Mouse (Mus musculus) megakaryocyte progenitor cell, adult 5-6 weeks (primary cell): ENCODE measurements around the gene Gm37240. TPM values are rescaled to one million over a fixed set of nuclear protein-coding genes. Genes with fewer than 3 reads are reported as not detected.
A peak's percentile ranks its signal among the peaks of the same experiment; 100 is the strongest.
"Not testable (repeated sequence)": the region's sequence is repeated elsewhere in the genome, so short reads cannot be mapped to it uniquely, and the experiment has no call there.

Experiments
- ATAC-seq: replicated peaks from 2 replicates; pipeline ENCODE4 v1.8.0; 2016; ENCODE audit warnings: mild to moderate bottlenecking, moderate TSS enrichment, inconsistent platforms; ENCODE audit not compliant: poor library complexity
- total RNA-seq, 2 experiments: library from RNA; stranded (forward) in 1 of 2; stranded (reverse) in 1 of 2; fragments of 157-497, 149-512 nt in 1 of 2; fragments of 200-1000 nt in 1 of 2; gene quantifications; 2 replicates each; pipeline versions ENCODE4 v1.2.3 to v1.2.4; 2015 to 2017

The Gm37240 gene
- total RNA-seq, 2 experiments from 2014 or later, result not detected

GRCm38 (mm10) chr3:84597996-84598734 is 1289.2 kb downstream of the Gm37240 start:
- peak; percentile 97 for ATAC-seq

GRCm38 (mm10) chr3:84595677-84596234 is 1291.6 kb downstream of the Gm37240 start:
- no peak for ATAC-seq

DNA sequence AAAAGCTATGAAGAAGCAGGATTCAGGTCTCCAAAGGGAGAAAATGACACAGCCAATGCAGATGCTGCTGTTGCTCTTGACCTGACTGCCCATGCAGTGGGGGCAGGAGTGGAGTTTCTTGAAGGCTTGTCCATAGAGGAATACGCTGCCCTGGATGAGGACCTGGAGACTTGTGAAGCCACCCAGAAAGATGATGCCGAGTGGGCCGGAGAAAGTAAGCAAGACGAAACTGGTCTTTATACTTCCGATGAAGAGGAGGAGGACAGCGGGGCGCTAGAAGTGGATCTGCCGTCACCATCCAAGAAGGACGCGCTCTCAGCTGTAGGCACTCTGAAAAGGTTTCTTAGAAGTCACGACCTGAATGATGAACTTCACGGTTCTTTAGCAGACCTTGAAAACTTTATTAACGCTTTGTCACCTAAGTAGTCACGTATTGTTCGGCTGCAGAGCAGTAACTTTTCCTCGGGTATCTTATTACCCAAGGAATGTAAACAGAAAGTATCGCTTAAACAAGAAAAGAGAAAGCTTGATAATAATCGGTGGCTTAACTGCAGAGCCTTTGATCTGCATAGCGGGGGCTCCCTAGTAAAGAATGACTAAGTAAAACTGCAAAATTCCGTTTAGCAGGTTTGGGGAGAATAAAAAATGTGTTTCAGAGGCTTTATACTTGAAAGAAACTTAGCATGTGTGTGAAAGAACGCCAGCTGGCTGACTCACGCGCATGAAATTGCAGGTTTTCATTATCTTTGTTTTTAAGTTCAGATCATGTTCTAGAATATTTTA is 1292.2 kb downstream of the Gm37240 start:
- ATAC-seq, result no peak

- ATAC-seq, result no peak
These were observed 1294.0 kb downstream of the Gm37240 start, which contains the start of gene Tigd4 for GRCm38 (mm10) chr3:84593274-84593673. TSS of gene Tigd4 (plus strand) at chr3:84593574.

DNA sequence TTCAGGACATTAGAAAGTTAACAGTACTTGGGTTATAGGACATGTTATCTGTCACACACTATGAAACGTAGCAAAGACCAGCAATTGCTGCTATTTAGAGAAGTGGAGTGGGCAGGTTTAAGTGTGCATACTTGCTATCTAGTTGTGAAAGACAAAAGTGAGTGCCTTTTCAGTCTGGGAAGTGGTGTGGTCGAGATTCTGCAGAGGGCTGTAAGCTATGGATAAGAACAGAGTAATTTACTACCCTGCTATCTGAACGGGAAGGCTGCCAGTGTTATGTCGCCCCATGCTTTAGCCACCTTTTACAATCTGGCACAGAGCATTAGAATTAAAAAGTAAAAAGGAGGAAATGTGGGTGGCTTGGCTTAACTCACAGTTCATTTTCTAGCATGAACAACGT is 1300.6 kb downstream of the Gm37240 start:
- peak; percentile 76 for ATAC-seq

DNA sequence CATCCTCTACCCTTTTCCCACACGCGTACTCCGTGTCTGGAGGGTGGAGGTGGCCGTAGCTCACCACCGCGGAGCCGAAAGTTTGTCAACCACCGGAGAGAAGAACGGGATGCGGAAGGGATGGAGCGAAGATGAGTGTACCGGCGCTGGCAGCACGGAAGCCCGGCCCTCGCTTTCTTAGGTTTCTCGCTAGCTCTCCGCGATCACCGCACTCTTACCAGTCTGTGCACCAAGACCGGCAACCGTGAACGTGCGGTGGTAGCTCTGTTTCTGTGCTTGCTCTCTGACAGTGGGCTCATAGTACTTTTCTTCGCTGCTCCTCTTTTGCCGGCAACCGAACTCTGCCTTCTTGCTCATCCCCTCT is 1304.4 kb downstream of the Gm37240 start:
- ATAC-seq, result no peak

DNA sequence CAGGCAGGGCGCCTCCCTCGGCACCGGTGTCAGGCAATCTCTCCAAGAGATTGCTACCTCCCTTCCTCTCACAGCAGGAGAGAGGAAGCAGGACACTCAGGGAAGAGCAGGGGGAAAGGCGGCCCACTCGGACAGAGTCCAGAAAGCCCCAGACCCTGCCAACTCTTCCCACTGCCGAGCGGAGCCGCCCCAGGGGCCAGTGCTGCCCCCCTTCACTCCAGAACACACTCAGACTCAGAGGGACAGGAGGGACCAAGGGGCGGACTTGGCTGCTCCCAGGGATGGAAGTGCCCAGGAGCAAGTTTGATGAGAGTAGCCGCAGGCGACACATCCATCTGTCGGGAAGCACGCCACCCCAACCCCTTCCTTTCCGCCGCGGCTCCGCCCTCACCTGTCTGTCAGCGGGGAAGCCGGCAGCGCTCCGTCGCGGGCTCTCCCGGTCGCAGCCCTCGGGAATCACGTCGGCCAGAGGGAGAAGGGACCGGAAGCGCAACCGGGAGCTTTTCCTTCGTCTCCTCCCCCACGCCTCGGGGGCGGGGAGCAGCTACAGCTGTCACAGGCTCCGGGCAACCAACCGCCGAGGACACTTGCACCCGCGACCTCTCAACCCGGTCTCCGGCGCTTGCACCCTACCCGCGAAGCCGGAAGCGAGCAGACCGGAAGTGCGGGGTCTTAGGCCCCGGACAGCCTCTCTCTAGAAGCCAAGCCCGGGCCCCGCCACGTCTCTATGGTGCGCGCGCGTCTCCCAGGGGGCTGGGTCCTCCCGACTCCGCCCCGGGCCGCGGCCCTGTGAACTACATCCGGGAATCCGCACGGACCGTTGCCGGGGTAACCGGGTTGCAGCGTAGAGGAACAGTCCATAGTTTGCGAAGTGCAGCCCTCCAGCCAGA is 1305.0 kb downstream of the Gm37240 start, which contains the start of gene Arfip1:
Gene Arfip1, minus strand, starts transcription at position 603 of the 890 bp plus-strand sequence.
- peak; percentile 86 for ATAC-seq

DNA sequence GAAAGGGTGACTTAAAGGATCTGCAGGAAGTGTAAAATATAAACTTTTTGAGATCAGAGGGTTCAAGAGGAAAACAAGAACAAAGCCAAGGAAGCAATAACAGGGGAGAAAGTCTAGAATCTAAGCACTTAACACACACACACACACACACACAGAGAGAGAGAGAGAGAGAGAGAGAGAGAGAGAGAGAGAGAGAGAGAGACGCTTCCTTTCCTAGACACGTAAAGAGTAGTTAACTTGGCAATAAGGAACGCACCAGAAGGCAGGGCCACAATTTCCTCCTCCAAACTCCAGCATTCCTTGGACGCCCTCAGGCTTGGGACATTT is 1305.7 kb downstream of the Gm37240 start:
- ATAC-seq, result no peak

- no peak for ATAC-seq
These were observed 1306.6 kb downstream of the Gm37240 start for GRCm38 (mm10) chr3:84580716-84581115.

DNA sequence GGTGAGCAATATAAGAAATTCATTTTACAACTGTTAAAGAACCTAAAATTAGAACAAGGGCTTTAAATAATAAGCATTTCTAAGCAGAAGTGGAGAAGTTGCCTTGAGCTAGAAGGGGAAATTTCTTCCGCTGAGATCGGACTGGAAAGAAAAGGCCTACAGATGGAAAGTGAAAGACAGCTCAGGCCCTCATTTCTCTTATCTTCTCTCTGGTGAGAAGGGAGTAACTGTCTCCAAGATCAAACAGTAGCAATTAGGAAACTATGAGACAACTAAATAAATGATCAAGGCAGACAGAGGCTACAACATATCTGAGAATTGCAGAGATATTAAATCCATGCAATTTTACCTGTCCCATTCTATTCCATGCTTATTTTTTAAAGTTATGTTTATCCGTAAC is 1316.8 kb downstream of the Gm37240 start:
- ATAC-seq, result peak; percentile 64

GRCm38 (mm10) chr3:84569587-84569986 is 1317.7 kb downstream of the Gm37240 start:
- peak; percentile 57 for ATAC-seq

GRCm38 (mm10) chr3:84568540-84568939 is 1318.8 kb downstream of the Gm37240 start:
- no peak for ATAC-seq

- ATAC-seq, result no peak
These were observed 1323.9 kb downstream of the Gm37240 start for GRCm38 (mm10) chr3:84563415-84563814.

DNA sequence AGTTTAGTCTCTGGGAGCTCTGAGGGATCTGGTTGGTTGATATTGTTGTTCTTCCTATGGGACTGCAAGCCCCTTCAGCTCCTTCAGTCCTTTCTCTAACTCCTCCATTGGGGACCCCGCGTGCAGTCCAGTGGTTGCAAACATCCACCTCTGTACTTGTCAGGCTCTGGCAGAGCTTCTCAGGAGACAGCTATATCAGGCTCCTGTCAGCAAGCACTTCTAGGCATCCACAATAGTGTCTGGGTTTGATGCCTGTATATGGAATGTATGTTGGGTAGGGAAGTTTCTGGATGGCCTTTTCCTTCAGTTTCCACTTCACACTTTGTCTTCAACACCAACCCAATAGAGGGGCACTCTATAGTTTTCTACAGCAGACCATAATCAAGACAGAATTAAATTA is 1324.4 kb downstream of the Gm37240 start:
- not testable (repeated sequence) for ATAC-seq

- no peak for ATAC-seq
These were observed 1329.0 kb downstream of the Gm37240 start for GRCm38 (mm10) chr3:84558301-84558700.

DNA sequence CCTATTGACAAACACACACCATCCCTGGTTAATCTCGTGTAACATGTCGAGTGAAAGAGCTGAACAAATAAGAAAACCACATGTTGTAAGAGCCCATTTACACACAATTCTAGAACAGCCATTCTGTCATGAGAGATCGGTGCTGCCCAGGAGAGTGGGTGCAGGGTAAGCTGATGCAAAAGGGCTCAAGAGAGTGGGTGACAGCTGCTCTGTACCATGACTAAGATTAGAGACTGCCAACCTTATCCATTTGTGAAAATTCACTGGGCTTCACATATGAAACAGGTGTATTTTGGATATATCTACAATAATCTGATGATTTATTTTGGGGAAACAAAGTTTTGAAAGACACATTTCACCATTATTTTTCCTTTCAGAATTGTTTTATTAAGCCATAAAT is 1331.5 kb downstream of the Gm37240 start:
- ATAC-seq, result no peak

DNA sequence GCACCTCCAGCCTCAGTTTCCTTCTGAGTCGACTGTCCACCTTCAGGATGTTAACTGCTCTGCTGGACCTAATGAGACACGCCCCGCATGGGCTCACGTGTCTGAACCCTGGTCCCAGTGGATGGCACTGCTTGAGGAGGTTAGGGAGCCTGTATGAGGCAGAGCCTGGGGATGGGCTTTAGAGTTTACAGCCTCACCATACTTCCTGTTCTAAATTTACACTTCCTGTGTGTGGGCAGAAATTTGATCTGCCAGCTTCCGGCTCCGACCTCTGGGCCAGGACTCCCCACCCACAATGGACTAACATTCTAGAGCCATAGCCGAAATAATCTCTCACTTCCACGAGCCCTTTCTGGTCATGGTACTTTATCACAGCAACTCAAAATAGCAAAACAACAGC is 1340.1 kb downstream of the Gm37240 start:
- peak; percentile 66 for ATAC-seq

GRCm38 (mm10) chr3:84542450-84542849 is 1344.9 kb downstream of the Gm37240 start:
- peak; percentile 90 for ATAC-seq

GRCm38 (mm10) chr3:84541881-84542280 is 1345.4 kb downstream of the Gm37240 start:
- ATAC-seq, result no peak

GRCm38 (mm10) chr3:84540640-84541039 is 1346.7 kb downstream of the Gm37240 start:
- ATAC-seq, result peak; percentile 70

- no peak for ATAC-seq
These were observed 1350.3 kb downstream of the Gm37240 start for GRCm38 (mm10) chr3:84536987-84537386.
